In the genomic region with DNA sequence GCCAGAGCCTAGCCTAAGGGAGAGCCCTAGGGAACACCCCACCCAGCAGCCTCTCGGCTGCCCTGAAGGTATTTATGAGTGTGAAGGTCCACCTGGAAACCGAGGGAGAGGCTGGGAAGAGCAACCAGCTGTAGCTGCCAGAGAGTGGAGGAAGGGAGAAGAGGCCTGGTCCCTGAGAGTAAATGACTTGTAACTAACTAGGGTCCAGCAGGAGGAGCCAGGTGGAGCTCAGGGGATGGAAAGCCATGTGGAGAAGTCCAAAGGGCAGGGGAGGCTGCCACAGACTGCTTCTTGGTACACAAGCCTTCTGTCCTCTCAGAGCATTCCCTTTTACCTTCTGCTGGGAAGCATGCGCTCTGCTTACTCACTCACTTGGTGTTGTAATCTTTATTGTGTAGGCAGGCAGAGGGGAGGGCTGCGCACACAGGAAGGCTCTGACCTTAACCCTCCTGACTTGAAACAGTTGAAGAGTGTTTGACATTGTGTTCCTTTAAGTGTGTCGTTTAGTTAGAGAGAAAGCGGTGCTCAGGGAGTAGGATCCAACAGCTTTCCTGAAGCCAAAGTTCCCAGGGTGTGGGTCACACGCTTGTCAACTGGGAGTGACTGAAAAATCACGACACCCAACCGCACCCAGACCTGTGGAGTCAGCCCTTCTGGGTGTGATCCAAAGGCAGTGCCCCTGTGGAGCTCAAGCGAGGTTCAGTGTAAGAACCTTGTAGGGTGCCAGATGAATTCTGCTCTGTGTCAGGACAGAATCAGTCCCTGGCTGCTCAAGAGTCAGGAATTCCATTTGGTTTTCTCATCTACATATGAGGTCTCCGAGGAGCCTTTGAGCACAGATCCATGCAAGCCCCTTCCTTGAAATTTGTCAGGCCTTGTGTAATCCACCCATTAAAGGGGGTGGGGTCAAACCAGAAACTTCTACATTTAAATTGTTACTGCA, we compare ENCODE assay signal across 8 mouse cellular contexts. TPM values are rescaled to one million over a fixed set of nuclear protein-coding genes. Genes with fewer than 3 reads are reported as not detected.
DNase-seq lines count a peak whose midpoint lies in the region; ATAC-seq and TF ChIP-seq lines count a peak whose summit lies in the region.

No protein-coding gene starts in this region.

- TF ChIP-seq CTCF in liver, embryonic 14.5 days (IDR thresholded peaks at IDR 0.05; ENCODE audit: low read depth): no peak

- DNase-seq in urinary bladder, adult 18-20 months (ENCODE audit: low spot score in 2 of 2): peak; percentile 40 to 47
- DNase-seq in urinary bladder, postnatal 10 days (ENCODE audit: low spot score): no peak
- DNase-seq in heart, postnatal 4 days: peak; percentile 21
- no peak for DNase-seq in liver, embryonic 14.5 days (ENCODE audit: low read depth in 3 of 3, low spot score in 3 of 3)
- no peak for DNase-seq in thymus, postnatal 25 days
- DNase-seq in thymus, postnatal 0 days (ENCODE audit: low spot score): no peak
- DNase-seq in left cerebral cortex, postnatal 14 days (ENCODE audit: low spot score in 2 of 2): no peak
- no peak for DNase-seq in cerebellum, postnatal 36 days

- ATAC-seq in liver, embryonic 14.5 days (ENCODE audit: insufficient read depth): peak; percentile 64

- no peak overlapping the region for H3K4me2 ChIP-seq in liver, embryonic 14.5 days (ENCODE audit: low read depth)

- no peak for TF ChIP-seq EP300 in liver, embryonic 14.5 days (IDR thresholded peaks at IDR 0.05; ENCODE audit: low read depth)

- H3K4me1 ChIP-seq in liver, embryonic 14.5 days (replicated peaks; ENCODE audit: control insufficient read depth in 2 of 2, insufficient read depth in 2 of 2, low read length in 1 of 2): peaks cover 6 to 34% of the 10 kb centered on the region in 2 experiments

- H3K9me3 ChIP-seq in liver, embryonic 14.5 days (ENCODE audit: control insufficient read depth, low read length): no peaks in the 10 kb centered on the region

- intact Hi-C loops in left cerebral cortex, postnatal 14 days (cut with DNase I): no loop called here

- 50% methylated on average over 11 of the region's 11 CpGs for WGBS in liver, embryonic 14.5 days (ENCODE audit: insufficient replicate concordance)

- no peak overlapping the region for H3K4me3 ChIP-seq in liver, embryonic 14.5 days (ENCODE audit: insufficient read depth in 1 of 2, low read depth in 2 of 2, low read length in 2 of 2)

- H3K27ac ChIP-seq in liver, embryonic 14.5 days: no peak overlapping the region

- no peaks in the 10 kb centered on the region for H3K27me3 ChIP-seq in liver, embryonic 14.5 days (ENCODE audit: control insufficient read depth, insufficient read depth, low read length)

- no peak overlapping the region for H3K9ac ChIP-seq in liver, embryonic 14.5 days (replicated peaks)

- no peaks in the 10 kb centered on the region for H3K36me3 ChIP-seq in liver, embryonic 14.5 days (replicated peaks; ENCODE audit: control insufficient read depth, insufficient read depth, low read depth)

RNA-seq across cellular contexts. Expression of gene Gng12, which starts 14.6 kb away (rescaled TPM):
- total RNA-seq in heart, postnatal 4 days (2021): 10 to 100 TPM; 60.9 to 63.1 TPM
- polyA plus RNA-seq in liver, embryonic 14.5 days (2012; rRNA removed): 6.0 and 11.6 TPM in 2 replicates
- polyA plus RNA-seq in liver, embryonic 14.5 days (2014; fragmentation: Nextera tagmentation; extraction: Ambion mirVana): 30.6 and 32.5 TPM in 2 replicates
- polyA plus RNA-seq in thymus, postnatal 0 days (2015; fragmentation: Nextera tagmentation; extraction: Ambion mirVana): 34.5 and 39.6 TPM in 2 replicates
- 10 to 100 TPM; 76.0 to 84.7 TPM for total RNA-seq in left cerebral cortex, postnatal 14 days (2021)

Comparison
In these comparisons a context has a peak if more than half of its experiments do, and no peak if none do; other contexts are left out.
1. DNase-seq: peak in urinary bladder, adult 18-20 months (2 of 2) and heart, postnatal 4 days (single experiment); none in urinary bladder, postnatal 10 days (single experiment), liver, embryonic 14.5 days (0 of 3), thymus, postnatal 25 days (single experiment), thymus, postnatal 0 days (single experiment), left cerebral cortex, postnatal 14 days (0 of 2) and cerebellum, postnatal 36 days (0 of 2).